Mouse (Mus musculus) heart, embryonic 14.5 days (tissue): ENCODE results near the gene Fmr1nb. TPM values are rescaled to one million over a fixed set of nuclear protein-coding genes. Genes with fewer than 3 reads are reported as not detected.
"Not testable (repeated sequence)": the region's sequence is repeated elsewhere in the genome, so short reads cannot be mapped to it uniquely, and the experiment has no call there.

ENCODE experiments used
- ATAC-seq: fragments of 200-750 bp; cut with Nextera tagmentation; 2 replicates; pipeline ENCODE4 v1.8.0; 2017; ENCODE audit warnings: low read depth, moderate TSS enrichment; ENCODE audit not compliant: insufficient number of reproducible peaks, insufficient read depth, low FRiP score
- H3K27ac ChIP-seq, 2 experiments: fragments of 200-500 bp in 1 of 2; fragments of 300-500 bp in 1 of 2; sonication (generic) in 1 of 2; replicated peaks in 1 of 2; 2 replicates each; pipeline ENCODE4 v1.5.1; 2012 to 2014; ENCODE audit warnings: low read depth in 2 of 2, low read length in 2 of 2, control low read depth in 1 of 2, mild to moderate bottlenecking in 1 of 2, mixed read lengths in 1 of 2; ENCODE audit not compliant: control insufficient read depth in 1 of 2, insufficient read depth in 1 of 2
- H3K27me3 ChIP-seq: fragments of 300-500 bp; sonication (generic); 2 replicates; pipeline ENCODE4 v1.6.1; 2014; ENCODE audit warnings: mild to moderate bottlenecking, low read length, control low read depth; ENCODE audit not compliant: control insufficient read depth, insufficient read depth
- H3K36me3 ChIP-seq: fragments of 300-500 bp; sonication (generic); 2 replicates; pipeline ENCODE4 v1.6.1; 2014; ENCODE audit warnings: mild to moderate bottlenecking, control low read depth, low read length, mixed read lengths; ENCODE audit not compliant: control insufficient read depth, insufficient read depth
- H3K4me1 ChIP-seq, 2 experiments: fragments of 200-500 bp in 1 of 2; fragments of 300-500 bp in 1 of 2; sonication (generic) in 1 of 2; 2 replicates each; pipeline ENCODE4 v1.6.1; 2012 to 2014; ENCODE audit warnings: low read length in 2 of 2, control low read depth in 1 of 2, mixed read lengths in 1 of 2; ENCODE audit not compliant: control insufficient read depth in 2 of 2, insufficient read depth in 2 of 2
- H3K4me2 ChIP-seq: fragments of 300-500 bp; sonication (generic); 2 replicates; pipeline ENCODE4 v1.6.1; 2014; ENCODE audit warnings: mild to moderate bottlenecking, low read length
- H3K4me3 ChIP-seq, 2 experiments: fragments of 200-500 bp in 1 of 2; fragments of 300-500 bp in 1 of 2; sonication (generic) in 1 of 2; 2 replicates each; pipeline ENCODE4 v1.5.1; 2012 to 2014; ENCODE audit warnings: low read length in 2 of 2, mild to moderate bottlenecking in 2 of 2, control low read depth in 1 of 2, low read depth in 1 of 2, moderate library complexity in 1 of 2; ENCODE audit not compliant: control insufficient read depth in 1 of 2, insufficient read depth in 1 of 2
- H3K9ac ChIP-seq: fragments of 300-500 bp; sonication (generic); 2 replicates; pipeline ENCODE4 v1.6.1; 2014; ENCODE audit warnings: mild to moderate bottlenecking, low read length
- H3K9me3 ChIP-seq: fragments of 300-500 bp; sonication (generic); 2 replicates; pipeline ENCODE4 v1.6.1; 2016; ENCODE audit warnings: low read length, control low read depth; ENCODE audit not compliant: control insufficient read depth
- WGBS: fragments of 180-500 bp; shearing (Covaris S2); extraction: QIAGEN DNeasy Blood & Tissue Kit; methylation state at CpG from one replicate; pipeline ENCODE4 v1.1.7; 2014; 5-methylcytosine and 5-hydroxymethylcytosine counted together
- polyA plus RNA-seq: library from polyadenylated mRNA; unstranded; fragments of >200 nt; fragmentation: Nextera tagmentation; extraction: Ambion mirVana; gene quantifications from 2 replicates; pipeline ENCODE4 v1.2.1, GENCODE M21; 2014

Fmr1nb gene
- polyA plus RNA-seq: 0.85 and 2.5 TPM in 2 replicates

- H3K4me1 ChIP-seq: no peaks in the 10 kb centered on the region
- no peak within 1 kb of the TSS for H3K27ac ChIP-seq
- no peaks in the 10 kb centered on the region for H3K9me3 ChIP-seq
- H3K27me3 ChIP-seq: no peaks in the 10 kb centered on the region
- H3K9ac ChIP-seq: no peak within 1 kb of the TSS
- no peak within 1 kb of the TSS for H3K4me2 ChIP-seq
- no peak within 1 kb of the TSS for H3K4me3 ChIP-seq
- H3K36me3 ChIP-seq: no peaks in the 10 kb centered on the region
- WGBS: 77% methylated on average over 15 of the region's 15 CpGs
- ATAC-seq: no peak
These were observed at the start of gene Fmr1nb for GRCm38 (mm10) chrX:68761606-68762005. TSS of gene Fmr1nb (plus strand) at chrX:68761839.

- Histone ChIP-seq H3K9me3 (no peaks in the 10 kb centered on the region), H3K27me3 (no peaks in the 10 kb centered on the region), H3K4me3 (no peak overlapping the region), H3K4me1 (no peaks in the 10 kb centered on the region), H3K27ac (no peak overlapping the region), H3K36me3 (no peaks in the 10 kb centered on the region), H3K4me2 (no peak overlapping the region), H3K9ac (no peak overlapping the region)
- WGBS: 55% methylated on average over 1 of the region's 1 CpGs
- no peak for ATAC-seq
These were observed 24.7 kb upstream of the Fmr1nb start for GRCm38 (mm10) chrX:68736902-68737301.

- Histone ChIP-seq H3K27me3 (no peaks in the 10 kb centered on the region), H3K36me3 (no peaks in the 10 kb centered on the region), H3K4me3 (no peak overlapping the region), H3K9me3 (no peaks in the 10 kb centered on the region), H3K4me1 (no peaks in the 10 kb centered on the region), H3K9ac (no peak overlapping the region), H3K4me2 (no peak overlapping the region), H3K27ac (no peak overlapping the region)
- WGBS: 54% methylated on average over 2 of the region's 2 CpGs
- ATAC-seq: no peak
These were observed 21.6 kb upstream of the Fmr1nb start for GRCm38 (mm10) chrX:68740088-68740487.

GRCm38 (mm10) chrX:68820449-68820848 is 58.8 kb downstream of the Fmr1nb start:
- peak overlapping the region in 1 of 2 experiments; percentile 27; a peak in 1 of 4 replicates for H3K4me3 ChIP-seq
- 29% methylated on average over 2 of the region's 2 CpGs for WGBS
- H3K36me3 ChIP-seq, ATAC-seq, H3K27ac ChIP-seq, H3K27me3 ChIP-seq, H3K9me3 ChIP-seq, H3K4me1 ChIP-seq: not testable (repeated sequence)
- peak overlapping the region; percentile 45 for H3K4me2 ChIP-seq
- 0 out of 2 replicates have a peak overlapping the region, but pooled peaks have one; percentile 3 for H3K9ac ChIP-seq

- H3K9me3 ChIP-seq, H3K27ac ChIP-seq, H3K36me3 ChIP-seq, H3K4me1 ChIP-seq, H3K27me3 ChIP-seq: not testable (repeated sequence)
- 11% methylated on average over 22 of the region's 36 CpGs for WGBS
- H3K9ac ChIP-seq: 0 out of 2 replicates have a peak within 1 kb of the TSS, but pooled peaks have one; percentile 3
- peak; percentile 69; the same call in 1 of the 2 replicates for ATAC-seq
- peak within 1 kb of the TSS; percentile 45 for H3K4me2 ChIP-seq
- H3K4me3 ChIP-seq: peak within 1 kb of the TSS; percentile 27 to 30
These were observed 59.4 kb downstream of the Fmr1nb start, which contains the start of gene Gm14698 for GRCm38 (mm10) chrX:68821059-68821458. TSS of gene Gm14698 (plus strand) at chrX:68821093.

- Histone ChIP-seq H3K9me3 (no peaks in the 10 kb centered on the region), H3K4me1 (no peaks in the 10 kb centered on the region), H3K4me3 (no peak overlapping the region), H3K27me3 (no peaks in the 10 kb centered on the region), H3K4me2 (no peak overlapping the region), H3K27ac (no peak overlapping the region), H3K36me3 (no peaks in the 10 kb centered on the region), H3K9ac (no peak overlapping the region)
- WGBS: 17% methylated on average over 5 of the region's 5 CpGs
- no peak for ATAC-seq
These were observed 78.2 kb downstream of the Fmr1nb start for GRCm38 (mm10) chrX:68839548-68840444.
